Mouse (Mus musculus): Measurements from ENCODE around the gene Mad1l1. TPM values are rescaled to one million over a fixed set of nuclear protein-coding genes. Genes with fewer than 3 reads are reported as not detected.

Gene Mad1l1
- polyA plus RNA-seq, 1 experiment, result 18.3 TPM

- TF ChIP-seq POLR2A (IDR thresholded peaks at IDR 0.05; ENCODE audit: low read depth, low read length), result no peak
- no peak for TF ChIP-seq CTCF (IDR thresholded peaks at IDR 0.05; ENCODE audit: extremely low read depth, insufficient read depth, insufficient read length, insufficient replicate concordance)
- H3K27ac ChIP-seq (ENCODE audit: insufficient read depth, low read length), result no peak overlapping the region
- H3K4me3 ChIP-seq (ENCODE audit: extremely low read depth, insufficient read depth, insufficient read length), result no peak overlapping the region
- WGBS, result 93% methylated on average over 14 of the region's 14 CpGs
- H3K36me3 ChIP-seq (ENCODE audit: control insufficient read depth, insufficient read depth, low read length), result peaks cover 3% of the 10 kb centered on the region; the same call in 1 of the 2 replicates
- H3K27me3 ChIP-seq (ENCODE audit: control insufficient read depth, insufficient read depth, low read length), result no peaks in the 10 kb centered on the region
- no peaks in the 10 kb centered on the region for H3K4me1 ChIP-seq (ENCODE audit: control insufficient read depth, insufficient read depth, insufficient read length)
- DNase-seq (ENCODE audit: low read depth in 1 of 2, low spot score in 2 of 2), result no peak
These were observed 219.8 kb downstream of the Mad1l1 start for GRCm38 (mm10) chr5:140101409-140102009.

GRCm38 (mm10) chr5:140098711-140099110, 222.6 kb downstream of the Mad1l1 start:
- Histone ChIP-seq H3K27me3 (ENCODE audit: control insufficient read depth, insufficient read depth, low read length) (no peaks in the 10 kb centered on the region), H3K4me1 (ENCODE audit: control insufficient read depth, insufficient read depth, insufficient read length) (no peaks in the 10 kb centered on the region), H3K27ac (ENCODE audit: insufficient read depth, low read length) (no peak overlapping the region), H3K4me3 (ENCODE audit: extremely low read depth, insufficient read depth, insufficient read length) (no peak overlapping the region), H3K36me3 (ENCODE audit: control insufficient read depth, insufficient read depth, low read length) (no peaks in the 10 kb centered on the region)
- DNase-seq (ENCODE audit: low read depth in 1 of 2, low spot score in 2 of 2), result no peak
- 95% methylated on average over 5 of the region's 5 CpGs for WGBS
- TF ChIP-seq POLR2A (IDR thresholded peaks at IDR 0.05; ENCODE audit: low read depth, low read length) (no peak), CTCF (IDR thresholded peaks at IDR 0.05; ENCODE audit: extremely low read depth, insufficient read depth, insufficient read length, insufficient replicate concordance) (no peak)

DNA sequence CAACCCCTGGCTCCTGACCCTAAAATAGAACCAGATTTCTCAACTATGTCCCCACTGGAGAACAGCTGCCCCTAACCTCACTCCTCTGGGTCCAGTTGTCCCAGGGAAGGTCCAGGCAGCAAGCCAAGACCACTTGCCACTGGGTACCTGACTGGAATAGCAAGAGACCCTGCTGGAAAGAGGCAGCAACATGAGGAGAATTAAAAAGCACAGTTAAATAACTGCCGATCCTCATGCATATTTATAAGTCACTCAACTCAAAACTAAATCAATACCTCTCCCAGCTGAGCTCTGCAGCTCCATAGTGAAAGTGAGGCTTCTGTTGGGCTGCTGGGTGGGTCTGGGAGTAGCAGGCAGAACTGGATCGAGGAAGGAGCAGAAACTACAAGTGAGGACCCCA, 226.1 kb downstream of the Mad1l1 start:
- H3K27ac ChIP-seq (ENCODE audit: insufficient read depth, low read length), result no peak overlapping the region
- no peaks in the 10 kb centered on the region for H3K4me1 ChIP-seq (ENCODE audit: control insufficient read depth, insufficient read depth, insufficient read length)
- H3K27me3 ChIP-seq (ENCODE audit: control insufficient read depth, insufficient read depth, low read length), result no peaks in the 10 kb centered on the region
- no peak for DNase-seq (ENCODE audit: low read depth in 1 of 2, low spot score in 2 of 2)
- no peak for TF ChIP-seq POLR2A (IDR thresholded peaks at IDR 0.05; ENCODE audit: low read depth, low read length)
- no peak for TF ChIP-seq CTCF (IDR thresholded peaks at IDR 0.05; ENCODE audit: extremely low read depth, insufficient read depth, insufficient read length, insufficient replicate concordance)
- no peaks in the 10 kb centered on the region for H3K36me3 ChIP-seq (ENCODE audit: control insufficient read depth, insufficient read depth, low read length)
- H3K4me3 ChIP-seq (ENCODE audit: extremely low read depth, insufficient read depth, insufficient read length), result no peak overlapping the region
- 94% methylated on average over 2 of the region's 2 CpGs for WGBS

DNA sequence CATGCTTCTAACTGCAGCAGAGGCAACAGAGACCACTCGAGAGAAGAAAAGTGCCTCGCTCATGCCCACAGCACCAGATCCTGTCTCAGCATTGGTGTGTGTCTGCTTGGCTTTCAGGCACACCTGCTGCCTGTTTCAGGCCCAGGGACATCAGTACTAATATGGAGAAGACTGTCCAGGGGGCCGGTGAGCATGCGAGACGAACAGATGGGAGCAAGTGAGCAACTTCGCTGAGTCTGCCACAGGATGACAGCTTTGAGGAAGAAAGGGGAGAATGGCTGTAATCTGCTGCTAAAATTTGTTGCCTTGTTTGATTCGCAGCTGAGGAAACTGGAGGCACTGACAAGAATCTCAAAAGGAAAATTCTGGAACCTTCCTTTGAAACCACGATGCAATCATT, 227.9 kb downstream of the Mad1l1 start:
- TF ChIP-seq CTCF (IDR thresholded peaks at IDR 0.05; ENCODE audit: extremely low read depth, insufficient read depth, insufficient read length, insufficient replicate concordance) (no peak), POLR2A (IDR thresholded peaks at IDR 0.05; ENCODE audit: low read depth, low read length) (no peak)
- WGBS, result 94% methylated on average over 8 of the region's 8 CpGs
- Histone ChIP-seq H3K4me1 (ENCODE audit: control insufficient read depth, insufficient read depth, insufficient read length) (no peaks in the 10 kb centered on the region), H3K36me3 (ENCODE audit: control insufficient read depth, insufficient read depth, low read length) (peaks cover 1% of the 10 kb centered on the region), H3K27me3 (ENCODE audit: control insufficient read depth, insufficient read depth, low read length) (no peaks in the 10 kb centered on the region), H3K27ac (ENCODE audit: insufficient read depth, low read length) (no peak overlapping the region), H3K4me3 (ENCODE audit: extremely low read depth, insufficient read depth, insufficient read length) (no peak overlapping the region)
- no peak for DNase-seq (ENCODE audit: low read depth in 1 of 2, low spot score in 2 of 2)

DNA sequence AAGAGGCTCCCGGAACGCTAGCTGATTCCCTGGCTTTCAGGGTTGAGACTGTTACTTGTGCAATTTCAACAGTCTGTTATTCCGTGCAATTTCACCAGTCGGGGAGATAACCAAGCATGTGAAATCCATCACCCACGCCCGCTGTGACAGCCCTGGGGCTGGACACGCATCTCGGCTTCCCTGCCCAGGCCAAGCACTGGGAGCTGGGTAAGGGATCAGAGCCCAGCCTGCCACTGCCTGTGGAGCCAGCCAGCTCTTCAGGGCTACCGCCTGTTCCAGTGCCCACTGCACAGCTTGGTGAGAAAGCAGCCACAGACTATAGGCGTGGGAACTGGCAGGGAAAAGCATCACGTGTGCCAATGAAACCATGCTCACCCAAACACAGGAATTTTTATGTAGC, 229.8 kb downstream of the Mad1l1 start:
- no peak for DNase-seq (ENCODE audit: low read depth in 1 of 2, low spot score in 2 of 2)
- Histone ChIP-seq H3K4me3 (ENCODE audit: extremely low read depth, insufficient read depth, insufficient read length) (no peak overlapping the region), H3K4me1 (ENCODE audit: control insufficient read depth, insufficient read depth, insufficient read length) (no peaks in the 10 kb centered on the region), H3K36me3 (ENCODE audit: control insufficient read depth, insufficient read depth, low read length) (peaks cover 5% of the 10 kb centered on the region), H3K27ac (ENCODE audit: insufficient read depth, low read length) (no peak overlapping the region), H3K27me3 (ENCODE audit: control insufficient read depth, insufficient read depth, low read length) (no peaks in the 10 kb centered on the region)
- TF ChIP-seq CTCF (IDR thresholded peaks at IDR 0.05; ENCODE audit: extremely low read depth, insufficient read depth, insufficient read length, insufficient replicate concordance) (no peak), POLR2A (IDR thresholded peaks at IDR 0.05; ENCODE audit: low read depth, low read length) (no peak)
- WGBS, result 98% methylated on average over 11 of the region's 11 CpGs

- DNase-seq (ENCODE audit: low read depth in 1 of 2, low spot score in 2 of 2), result no peak
- H3K4me3 ChIP-seq (ENCODE audit: extremely low read depth, insufficient read depth, insufficient read length), result no peak overlapping the region
- H3K36me3 ChIP-seq (ENCODE audit: control insufficient read depth, insufficient read depth, low read length), result peaks cover 6% of the 10 kb centered on the region
- no peaks in the 10 kb centered on the region for H3K4me1 ChIP-seq (ENCODE audit: control insufficient read depth, insufficient read depth, insufficient read length)
- TF ChIP-seq POLR2A (IDR thresholded peaks at IDR 0.05; ENCODE audit: low read depth, low read length) (no peak), CTCF (IDR thresholded peaks at IDR 0.05; ENCODE audit: extremely low read depth, insufficient read depth, insufficient read length, insufficient replicate concordance) (no peak)
- no peak overlapping the region for H3K27ac ChIP-seq (ENCODE audit: insufficient read depth, low read length)
- H3K27me3 ChIP-seq (ENCODE audit: control insufficient read depth, insufficient read depth, low read length), result no peaks in the 10 kb centered on the region
These were observed 232.1 kb downstream of the Mad1l1 start for GRCm38 (mm10) chr5:140089263-140089662.

- no peak for DNase-seq (ENCODE audit: low read depth in 1 of 2, low spot score in 2 of 2)
- WGBS, result 94% methylated on average over 7 of the region's 7 CpGs
- H3K27me3 ChIP-seq (ENCODE audit: control insufficient read depth, insufficient read depth, low read length), result no peaks in the 10 kb centered on the region
- H3K27ac ChIP-seq (ENCODE audit: insufficient read depth, low read length), result no peak overlapping the region
- H3K4me1 ChIP-seq (ENCODE audit: control insufficient read depth, insufficient read depth, insufficient read length), result no peaks in the 10 kb centered on the region
- no peak overlapping the region for H3K4me3 ChIP-seq (ENCODE audit: extremely low read depth, insufficient read depth, insufficient read length)
- peaks cover 6% of the 10 kb centered on the region for H3K36me3 ChIP-seq (ENCODE audit: control insufficient read depth, insufficient read depth, low read length)
- TF ChIP-seq CTCF (IDR thresholded peaks at IDR 0.05; ENCODE audit: extremely low read depth, insufficient read depth, insufficient read length, insufficient replicate concordance) (no peak), POLR2A (IDR thresholded peaks at IDR 0.05; ENCODE audit: low read depth, low read length) (no peak)
These were observed 234.1 kb downstream of the Mad1l1 start for GRCm38 (mm10) chr5:140087242-140087641.

Measured in spleen, adult 2 months (tissue).